Mouse (Mus musculus) neural tube, embryonic 11.5 days (tissue): ENCODE results near the gene Cela1. TPM values are rescaled to one million over a fixed set of nuclear protein-coding genes. Genes with fewer than 3 reads are reported as not detected.
A peak's percentile ranks its signal among the peaks of the same experiment; 100 is the strongest.

Source experiments
- ATAC-seq: fragments of 200-750 bp; cut with Nextera tagmentation; 2 replicates; pipeline ENCODE4 v1.8.0; 2017; ENCODE audit warnings: moderate number of reproducible peaks, mild to moderate bottlenecking, moderate TSS enrichment, moderate library complexity; ENCODE audit not compliant: insufficient read depth, low FRiP score, low TSS enrichment
- DNase-seq: peaks from one replicate; pipeline ENCODE4 v3.0.0-alpha.2; 2015; ENCODE audit warnings: low spot score
- H3K27ac ChIP-seq: fragments of 300-500 bp; sonication (generic); 2 replicates; pipeline ENCODE4 v1.5.1; 2014; ENCODE audit warnings: low read depth, mild to moderate bottlenecking, low read length
- H3K27me3 ChIP-seq: fragments of 300-500 bp; sonication (generic); 2 replicates; pipeline ENCODE4 v1.6.1; 2014; ENCODE audit warnings: mild to moderate bottlenecking, low read length, mixed read lengths; ENCODE audit not compliant: control insufficient read depth, insufficient read depth
- H3K36me3 ChIP-seq: fragments of 300-500 bp; sonication (generic); 2 replicates; pipeline ENCODE4 v1.6.1; 2014; ENCODE audit warnings: mild to moderate bottlenecking, low read length, moderate library complexity, mixed read lengths; ENCODE audit not compliant: control insufficient read depth, insufficient read depth
- H3K4me1 ChIP-seq: fragments of 300-500 bp; sonication (generic); 2 replicates; pipeline ENCODE4 v1.6.1; 2014; ENCODE audit warnings: low read length, mixed read lengths; ENCODE audit not compliant: control insufficient read depth, insufficient read depth
- H3K4me2 ChIP-seq: fragments of 300-500 bp; sonication (generic); 2 replicates; pipeline ENCODE4 v1.6.1; 2014; ENCODE audit warnings: low read depth, mild to moderate bottlenecking, moderate library complexity
- H3K4me3 ChIP-seq: fragments of 300-500 bp; sonication (generic); 2 replicates; pipeline ENCODE4 v1.5.1; 2014; ENCODE audit warnings: low read depth, low read length
- H3K9ac ChIP-seq: fragments of 300-500 bp; sonication (generic); 2 replicates; pipeline ENCODE4 v1.6.1; 2014; ENCODE audit warnings: mild to moderate bottlenecking, low read length
- H3K9me3 ChIP-seq: fragments of 300-500 bp; sonication (generic); 2 replicates; pipeline ENCODE4 v1.6.1; 2016; ENCODE audit warnings: low read length; ENCODE audit not compliant: control insufficient read depth
- WGBS: fragments of 180-500 bp; shearing (Covaris S2); extraction: QIAGEN DNeasy Blood & Tissue Kit; methylation state at CpG from one replicate; pipeline ENCODE4 v1.1.7; 2014; 5-methylcytosine and 5-hydroxymethylcytosine counted together
- polyA plus RNA-seq: library from polyadenylated mRNA; unstranded; fragments of >200 nt; fragmentation: Nextera tagmentation; extraction: Ambion mirVana; gene quantifications from 2 replicates; pipeline ENCODE4 v1.2.1, GENCODE M21; 2014

The Cela1 gene
- polyA plus RNA-seq: 1.3 and 4.7 TPM in 2 replicates

DNA sequence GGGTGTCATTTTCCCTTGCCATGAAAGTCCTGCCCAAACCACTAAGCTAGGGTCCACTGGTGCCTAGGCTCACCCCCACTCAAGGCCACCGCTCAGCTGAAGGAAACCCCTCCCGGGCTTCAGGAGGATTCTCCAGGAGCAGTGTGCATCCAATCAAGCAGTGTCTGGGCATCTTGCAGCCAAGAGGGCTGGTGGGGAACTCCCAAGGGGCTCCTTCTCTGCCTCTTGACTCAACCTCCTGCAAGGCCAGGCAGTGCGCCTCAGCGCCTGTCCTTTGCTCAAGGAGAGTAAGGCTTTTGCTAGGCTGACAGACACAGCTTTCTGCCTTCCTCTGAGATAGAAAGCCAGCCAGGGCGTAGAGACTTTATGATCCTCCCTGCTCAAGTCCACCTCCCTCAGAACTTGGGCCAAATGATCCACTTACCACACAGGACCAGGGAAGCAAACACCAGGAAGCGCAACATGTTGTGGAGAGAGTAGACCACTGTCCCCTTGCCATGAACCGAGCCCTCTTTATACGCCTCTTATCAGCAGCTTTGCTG, at the start of gene Cela1:
TSS of gene Cela1 (minus strand) at position 492 of the 542 bp plus-strand sequence.
- Histone ChIP-seq H3K4me1 (peaks cover 8% of the 10 kb centered on the region), H3K9me3 (no peaks in the 10 kb centered on the region; the same call in 1 of the 2 replicates), H3K4me2 (no peak within 1 kb of the TSS), H3K27me3 (no peaks in the 10 kb centered on the region), H3K36me3 (no peaks in the 10 kb centered on the region), H3K9ac (peak within 1 kb of the TSS; percentile 26), H3K27ac (no peak within 1 kb of the TSS), H3K4me3 (no peak within 1 kb of the TSS)
- DNase-seq (no peak), ATAC-seq (no peak)
- 77% methylated on average over 8 of the region's 8 CpGs for WGBS

DNA sequence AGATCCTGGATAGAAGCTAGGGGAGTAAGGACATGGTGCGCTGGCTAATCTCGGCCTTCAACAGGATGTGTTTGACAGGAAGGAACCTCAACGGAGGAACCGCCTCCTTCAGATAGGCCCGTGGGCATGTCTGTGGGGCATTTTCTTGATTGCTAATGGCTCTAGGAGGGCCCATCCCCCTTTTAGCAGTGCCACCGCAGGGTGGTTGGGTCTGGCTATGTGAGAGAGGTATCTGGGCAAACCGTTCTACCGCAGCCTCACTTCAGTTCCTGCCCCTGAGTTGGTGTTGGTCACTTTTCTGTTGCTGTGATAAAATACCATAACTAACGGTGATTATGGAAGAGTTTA, 48.2 kb upstream of the Cela1 start:
- H3K4me2 ChIP-seq: no peak overlapping the region
- WGBS: 88% methylated on average over 9 of the region's 9 CpGs
- H3K4me1 ChIP-seq: no peaks in the 10 kb centered on the region
- no peak for ATAC-seq
- no peak for DNase-seq
- H3K27me3 ChIP-seq: peaks cover 2% of the 10 kb centered on the region; the same call in 1 of the 2 replicates
- no peaks in the 10 kb centered on the region for H3K9me3 ChIP-seq
- no peaks in the 10 kb centered on the region for H3K36me3 ChIP-seq
- H3K27ac ChIP-seq: no peak overlapping the region
- no peak overlapping the region for H3K9ac ChIP-seq
- no peak overlapping the region for H3K4me3 ChIP-seq

DNA sequence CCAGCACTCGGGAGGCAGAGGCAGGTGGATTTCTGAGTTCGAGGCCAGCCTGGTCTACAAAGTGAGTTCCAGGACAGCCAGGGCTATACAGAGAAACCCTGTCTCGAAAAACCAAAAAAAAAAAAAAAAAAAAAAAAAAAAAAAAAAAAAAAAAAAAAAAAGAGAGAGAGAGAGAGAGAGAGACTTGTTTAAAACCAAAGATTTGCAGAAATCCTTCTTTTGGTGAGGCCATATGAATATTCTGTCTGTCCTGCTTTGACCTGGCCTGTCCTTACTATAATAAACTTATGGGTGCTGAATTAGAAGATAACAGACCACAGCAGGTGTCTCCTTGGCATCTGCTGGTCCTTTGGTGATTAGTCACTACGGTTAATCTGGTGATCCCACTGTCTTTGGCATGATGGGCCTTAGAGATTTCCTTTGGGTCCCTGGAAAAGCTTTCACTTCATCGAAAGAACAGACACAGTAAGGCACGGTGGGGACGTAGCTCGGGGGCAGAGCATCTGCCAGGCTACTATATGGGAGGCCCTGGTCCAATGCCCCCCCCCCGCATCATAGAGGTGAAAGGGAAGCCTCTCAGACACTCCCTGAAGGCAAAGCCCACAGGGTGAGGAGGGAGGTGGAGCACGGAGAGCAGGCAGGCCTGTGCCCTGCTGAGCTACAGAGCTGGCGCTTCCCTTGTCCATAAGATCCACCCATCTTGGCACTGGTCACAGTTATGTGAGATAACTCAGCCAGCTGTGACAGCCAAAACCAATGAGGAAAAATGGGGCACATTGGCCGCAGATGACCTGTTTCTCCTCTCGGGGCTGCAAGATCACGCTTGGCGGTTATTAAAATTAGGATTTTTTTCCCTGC, 47.6 kb upstream of the Cela1 start:
- H3K4me2 ChIP-seq: no peak overlapping the region
- 84% methylated on average over 14 of the region's 15 CpGs for WGBS

DNA sequence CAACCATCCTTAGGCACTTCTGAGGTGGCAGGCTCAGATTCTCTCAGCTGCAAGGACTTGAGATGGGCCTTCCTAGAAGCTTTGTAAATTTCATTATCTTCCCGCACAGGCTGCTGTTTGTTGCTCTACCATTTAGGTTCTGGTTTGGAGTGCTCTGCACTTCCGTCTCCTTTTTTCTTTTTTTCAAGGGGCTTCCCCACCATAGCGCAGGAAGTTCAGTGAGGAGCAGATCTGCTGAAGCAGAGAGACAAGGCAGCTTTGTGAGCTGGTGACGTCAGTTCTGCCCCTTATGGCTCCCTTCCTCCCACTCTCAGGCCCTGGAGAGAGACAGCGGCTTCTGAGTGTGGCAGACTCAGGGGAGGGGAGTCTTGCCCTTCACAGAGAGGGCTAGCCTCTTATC, 44.9 kb upstream of the Cela1 start:
- H3K27me3 ChIP-seq: peaks cover 30% of the 10 kb centered on the region

More for the DNA sequence above, 47.6 kb upstream of the Cela1 start:
- H3K27me3 ChIP-seq: peaks cover 3% of the 10 kb centered on the region; the same call in 1 of the 2 replicates
- no peak overlapping the region for H3K9ac ChIP-seq
- no peak overlapping the region for H3K4me3 ChIP-seq
- no peaks in the 10 kb centered on the region for H3K9me3 ChIP-seq
- no peaks in the 10 kb centered on the region for H3K36me3 ChIP-seq
- no peak overlapping the region for H3K27ac ChIP-seq
- no peaks in the 10 kb centered on the region for H3K4me1 ChIP-seq
- ATAC-seq (no peak), DNase-seq (no peak)

DNA sequence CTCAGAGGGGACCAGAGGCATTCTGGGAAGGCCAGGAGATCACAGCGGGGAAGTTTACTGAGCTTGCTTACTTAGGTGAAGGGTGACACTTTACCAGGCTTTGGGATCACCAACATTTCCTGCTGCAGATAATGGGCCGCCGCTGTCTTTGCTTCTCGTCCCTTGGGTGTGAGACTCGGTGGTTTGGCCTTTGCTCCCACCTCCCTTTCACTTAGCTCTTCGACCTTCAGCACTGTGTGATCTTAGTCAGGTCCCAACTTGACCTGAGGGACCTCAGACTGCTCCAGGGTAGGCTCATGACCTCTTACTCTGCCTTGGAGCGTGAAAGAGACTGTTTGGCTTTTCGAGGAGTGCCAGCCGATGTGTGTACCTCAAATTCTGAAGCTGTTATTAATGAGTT, 43.4 kb upstream of the Cela1 start:
- DNase-seq (no peak), ATAC-seq (no peak)
- H3K27me3 ChIP-seq: peaks cover 30% of the 10 kb centered on the region

More for the DNA sequence above, 44.9 kb upstream of the Cela1 start:
- H3K27ac ChIP-seq: no peak overlapping the region
- H3K9ac ChIP-seq: no peak overlapping the region
- H3K9me3 ChIP-seq: no peaks in the 10 kb centered on the region
- no peak for ATAC-seq
- H3K36me3 ChIP-seq: no peaks in the 10 kb centered on the region
- peaks cover 4% of the 10 kb centered on the region; the same call in 1 of the 2 replicates for H3K4me1 ChIP-seq
- H3K4me3 ChIP-seq: no peak overlapping the region
- no peak for DNase-seq
- no peak overlapping the region for H3K4me2 ChIP-seq
- WGBS: 35% methylated on average over 5 of the region's 5 CpGs

DNA sequence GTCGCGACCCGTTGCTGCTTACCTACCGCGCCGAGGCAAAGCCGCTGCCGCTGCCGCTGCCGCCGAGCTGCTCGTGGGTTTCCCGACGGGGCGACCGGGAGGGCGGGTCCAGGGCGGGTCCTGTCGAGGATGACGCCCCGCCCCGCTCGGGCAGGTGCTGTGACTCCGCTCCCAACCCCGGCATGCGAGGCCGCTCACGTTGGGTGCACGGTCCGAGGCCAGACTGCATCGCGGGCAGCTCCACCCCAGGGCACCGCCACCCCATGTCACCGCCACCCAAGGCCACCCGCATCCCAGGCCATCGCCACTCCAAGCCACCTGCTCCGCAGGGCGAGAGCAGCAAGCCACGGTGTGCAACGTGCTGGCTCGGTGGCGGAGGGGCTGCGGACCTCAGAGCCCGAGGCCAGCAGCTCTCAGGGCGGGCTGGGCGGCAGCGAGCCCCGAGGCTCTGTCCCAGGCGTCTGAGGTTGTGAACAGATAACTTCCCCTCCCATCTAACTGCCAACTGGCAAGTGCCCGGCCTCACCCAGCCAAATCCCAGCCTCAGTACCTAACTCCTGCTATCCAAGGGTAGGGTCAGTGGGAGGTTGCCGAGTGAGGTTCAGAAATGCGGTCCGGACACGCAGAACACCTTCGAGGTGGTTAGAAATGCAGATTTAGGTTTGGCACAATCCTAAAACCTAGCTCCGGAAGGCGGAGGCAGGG, 41.7 kb upstream of the Cela1 start, which contains the start of gene Galnt6:
TSS of gene Galnt6 (minus strand) at position 96 of the 705 bp plus-strand sequence.
- no peak for ATAC-seq

More for the DNA sequence above, 43.4 kb upstream of the Cela1 start:
- WGBS: 58% methylated on average over 9 of the region's 9 CpGs
- Histone ChIP-seq H3K4me2 (no peak overlapping the region), H3K36me3 (no peaks in the 10 kb centered on the region), H3K9ac (no peak overlapping the region), H3K4me3 (no peak overlapping the region), H3K9me3 (no peaks in the 10 kb centered on the region), H3K27ac (no peak overlapping the region), H3K4me1 (peaks cover 4% of the 10 kb centered on the region; the same call in 1 of the 2 replicates)

DNA sequence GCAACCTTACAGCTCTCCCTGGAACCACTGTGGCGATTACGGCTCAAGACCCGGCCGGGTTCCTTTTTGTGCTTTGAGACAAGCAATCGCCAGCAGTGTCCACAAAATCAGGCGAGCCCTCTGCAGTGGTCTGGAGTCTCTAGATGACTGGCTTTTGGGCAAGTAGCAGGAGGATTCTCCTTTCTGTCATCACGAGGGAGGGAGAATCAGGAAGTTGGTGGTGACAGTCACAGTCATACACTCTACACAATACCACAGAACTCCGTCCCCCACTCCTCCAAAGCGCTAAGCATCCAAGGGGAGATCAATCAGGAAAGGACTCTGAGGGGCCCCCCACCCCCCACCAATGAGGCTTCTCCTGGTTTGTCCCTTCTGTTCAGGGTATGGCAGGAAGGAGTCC, 40.9 kb upstream of the Cela1 start:
- no peak for DNase-seq
- H3K9ac ChIP-seq: peak overlapping the region; percentile 31; the same call in 1 of the 2 replicates
- peak overlapping the region; percentile 34 for H3K4me3 ChIP-seq
- H3K27me3 ChIP-seq: peaks cover 30% of the 10 kb centered on the region
- ATAC-seq: no peak
- no peaks in the 10 kb centered on the region for H3K36me3 ChIP-seq
- H3K27ac ChIP-seq: no peak overlapping the region
- H3K4me2 ChIP-seq: peak overlapping the region; percentile 47
- peaks cover 4% of the 10 kb centered on the region; the same call in 1 of the 2 replicates for H3K4me1 ChIP-seq
- H3K9me3 ChIP-seq: no peaks in the 10 kb centered on the region
- WGBS: 19% methylated on average over 9 of the region's 9 CpGs

More for the DNA sequence above, 41.7 kb upstream of the Cela1 start, which contains the start of gene Galnt6:
- Histone ChIP-seq H3K9me3 (no peaks in the 10 kb centered on the region), H3K9ac (peak within 1 kb of the TSS; percentile 31), H3K36me3 (no peaks in the 10 kb centered on the region), H3K4me3 (peak within 1 kb of the TSS; percentile 34), H3K27ac (no peak within 1 kb of the TSS), H3K27me3 (peaks cover 30% of the 10 kb centered on the region), H3K4me2 (peak within 1 kb of the TSS; percentile 47), H3K4me1 (peaks cover 4% of the 10 kb centered on the region; the same call in 1 of the 2 replicates)
- WGBS: 5% methylated on average over 41 of the region's 57 CpGs
- peak; percentile 36 for DNase-seq

DNA sequence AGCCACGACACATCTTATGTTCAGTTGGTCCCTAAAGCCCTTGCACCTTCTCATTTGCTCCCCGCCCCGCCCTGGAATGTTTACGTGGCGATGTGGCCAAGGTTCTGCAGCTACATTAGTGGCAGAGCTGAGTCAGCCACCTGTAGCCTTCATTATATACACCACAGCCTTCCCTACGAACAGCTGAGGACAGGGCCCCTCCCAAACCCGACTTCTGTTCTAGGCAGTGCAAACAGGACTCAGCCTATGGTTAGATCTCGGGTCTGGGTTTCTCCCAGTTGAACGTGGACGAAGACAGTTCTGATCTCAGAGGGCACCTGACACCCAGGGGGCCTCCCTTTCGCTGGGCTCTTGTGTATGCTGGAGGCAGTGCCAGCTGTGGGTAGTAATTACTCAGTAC, 40.1 kb upstream of the Cela1 start:
- 83% methylated on average over 11 of the region's 11 CpGs for WGBS
- Histone ChIP-seq H3K4me1 (peaks cover 4% of the 10 kb centered on the region; the same call in 1 of the 2 replicates), H3K27ac (no peak overlapping the region), H3K4me2 (no peak overlapping the region), H3K36me3 (no peaks in the 10 kb centered on the region), H3K27me3 (peaks cover 30% of the 10 kb centered on the region), H3K9ac (no peak overlapping the region), H3K4me3 (no peak overlapping the region), H3K9me3 (no peaks in the 10 kb centered on the region)
- DNase-seq (no peak), ATAC-seq (no peak)
